Mouse (Mus musculus) lung, postnatal 4 days (tissue): ENCODE data around the gene Aldh1l1.

ENCODE experiments used
- DNase-seq, 2 experiments: peaks; one replicate each; pipeline ENCODE4 v3.0.0; 2021

Gene Aldh1l1

DNA sequence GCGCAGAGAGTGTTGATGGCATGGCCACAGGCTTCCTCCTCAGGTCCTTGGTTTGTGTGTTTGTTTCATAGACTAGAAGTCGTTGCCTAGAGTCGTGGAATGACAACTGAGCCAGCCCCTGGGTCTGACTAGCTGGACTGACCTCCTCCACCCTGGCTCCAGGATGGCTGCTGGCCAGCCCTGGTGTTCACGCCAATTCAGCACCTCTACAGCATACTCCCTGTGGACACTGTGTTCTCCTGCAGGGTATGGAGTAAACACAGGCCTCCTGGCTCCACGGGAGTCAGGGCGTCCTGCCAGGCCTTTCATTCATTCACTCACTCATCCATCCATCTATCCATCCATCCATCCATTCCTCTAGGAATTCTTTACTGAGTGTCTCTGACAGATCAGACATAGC lies 22.9 kb downstream of the Aldh1l1 start:
- peak; percentile 66 to 87 for DNase-seq

DNA sequence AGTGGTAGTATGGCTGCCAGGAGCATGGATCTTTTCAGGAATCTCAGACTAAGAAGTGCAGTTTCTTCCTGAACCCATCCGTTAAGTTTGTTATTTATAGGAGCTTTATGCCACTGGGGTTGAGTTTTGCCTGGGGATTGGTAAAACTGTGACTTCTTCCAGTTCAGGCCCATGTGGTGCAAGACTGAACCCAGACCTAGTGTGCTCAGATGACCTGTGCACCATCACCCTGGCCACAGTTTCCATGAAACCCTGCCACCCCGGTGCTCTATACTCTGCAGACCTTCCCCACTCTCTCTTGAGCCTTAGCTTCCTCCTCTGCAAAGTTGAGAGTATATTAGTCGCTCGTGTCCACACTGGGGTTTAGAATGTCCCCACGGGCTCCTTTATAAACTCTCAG lies 26.2 kb downstream of the Aldh1l1 start:
- no peak for DNase-seq

- no peak for DNase-seq
Observed at GRCm38 (mm10) chr6:90513074-90513856, 27.0 kb downstream of the Aldh1l1 start.

GRCm38 (mm10) chr6:90514369-90514768 lies 28.1 kb downstream of the Aldh1l1 start:
- peak; percentile 30 to 62 for DNase-seq

- peak; percentile 83 to 87 for DNase-seq
Observed at GRCm38 (mm10) chr6:90514883-90515405, 28.7 kb downstream of the Aldh1l1 start.

DNA sequence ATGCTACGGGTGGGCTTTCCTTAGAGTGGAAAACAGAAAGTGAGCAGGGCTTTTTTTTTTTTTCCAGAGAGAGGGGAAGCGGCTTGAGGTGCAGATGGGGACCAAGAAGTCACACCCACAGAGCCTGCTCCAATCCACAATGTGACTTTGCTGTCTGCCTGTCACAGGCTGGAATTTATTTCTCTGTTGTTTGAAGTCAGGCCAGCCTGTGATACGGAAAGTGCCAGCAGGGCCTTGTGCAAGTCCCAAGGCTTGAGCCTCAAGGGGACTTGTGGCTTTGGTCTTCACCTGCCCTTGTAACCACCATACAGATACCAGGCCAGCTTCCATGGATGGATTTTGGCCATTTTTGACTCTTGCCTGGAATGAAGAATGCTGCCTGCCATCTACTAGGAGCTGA lies 32.7 kb downstream of the Aldh1l1 start:
- no peak for DNase-seq

- no peak for DNase-seq
Observed at GRCm38 (mm10) chr6:90519375-90519774, 33.1 kb downstream of the Aldh1l1 start.

DNA sequence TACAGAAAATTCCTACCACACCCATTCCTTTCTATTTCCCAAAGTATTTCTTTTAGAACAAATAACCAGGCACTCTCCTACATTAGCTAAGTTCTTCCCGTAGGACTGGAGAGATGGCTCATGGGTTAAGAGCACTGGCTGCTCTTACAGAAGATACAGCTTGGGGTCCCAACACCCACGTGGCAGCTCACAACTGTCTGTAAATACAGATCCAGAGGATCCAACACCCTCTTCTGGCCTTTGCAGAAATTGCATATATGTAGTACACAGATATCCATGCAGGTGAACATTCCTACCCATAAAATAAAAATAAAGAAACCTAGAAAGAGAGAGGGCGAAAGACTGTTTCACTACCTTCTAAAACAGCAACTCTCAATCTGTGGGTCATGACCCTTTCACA lies 40.2 kb downstream of the Aldh1l1 start:
- DNase-seq = no peak

DNA sequence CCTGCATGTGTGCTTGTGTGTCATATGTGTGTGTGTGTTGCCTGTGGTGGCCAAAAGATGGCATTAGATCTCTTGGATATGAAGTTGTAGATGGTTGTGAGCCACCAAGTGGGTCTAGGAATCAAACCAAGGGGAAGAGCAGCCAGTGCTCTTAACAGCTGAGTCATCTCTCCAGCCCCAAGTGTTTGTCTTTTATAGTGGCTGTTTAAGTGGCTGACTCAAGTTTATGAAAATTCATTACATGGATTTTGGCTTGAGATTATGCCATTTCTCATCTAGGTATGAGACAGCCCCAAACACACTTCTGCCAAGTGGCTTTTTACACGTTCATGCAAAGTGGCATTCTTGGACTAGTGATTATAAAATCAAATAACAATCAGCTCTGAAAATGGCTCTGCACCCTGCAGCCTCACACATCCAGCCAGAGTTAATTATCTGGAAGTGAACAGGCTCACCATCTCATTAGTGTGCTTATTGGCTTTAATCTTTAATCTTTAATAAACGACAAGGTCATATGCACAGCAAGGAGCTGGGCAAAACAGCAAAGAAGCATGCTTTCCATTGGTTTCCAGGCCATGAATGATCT lies 43.3 kb downstream of the Aldh1l1 start:
- no peak for DNase-seq

DNA sequence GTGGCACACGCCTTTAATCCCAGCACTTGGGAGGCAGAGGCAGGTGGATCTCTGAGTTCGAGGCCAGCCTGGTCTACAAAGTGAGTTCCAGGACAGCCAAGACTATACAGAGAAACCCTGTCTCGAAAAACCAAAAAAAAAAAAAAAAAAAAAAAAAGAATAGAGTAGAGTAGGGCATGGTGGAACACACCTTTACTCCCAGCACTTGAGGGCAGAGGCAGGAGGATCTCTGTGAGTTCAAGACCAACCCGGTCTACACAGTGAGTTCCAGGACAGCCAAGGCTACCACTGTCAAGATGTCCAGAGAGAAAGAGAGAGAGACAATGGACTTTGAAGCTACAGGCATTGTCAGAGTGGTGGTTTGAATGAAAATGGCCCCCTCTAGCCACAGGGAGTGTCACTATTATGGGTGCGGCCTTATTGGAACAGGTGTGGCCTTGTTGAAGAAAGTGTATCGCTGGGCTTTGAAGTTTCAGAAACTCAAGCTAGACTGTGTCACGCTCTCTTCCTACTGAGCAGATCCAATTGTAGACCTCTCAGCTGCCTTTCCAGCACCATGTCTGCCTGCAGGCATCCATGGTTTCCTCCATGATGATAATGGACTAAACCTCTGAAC lies 46.5 kb downstream of the Aldh1l1 start:
- DNase-seq = no peak

GRCm38 (mm10) chr6:90533505-90533904 lies 47.3 kb downstream of the Aldh1l1 start:
- no peak for DNase-seq

GRCm38 (mm10) chr6:90534701-90535475 lies 48.7 kb downstream of the Aldh1l1 start:
- DNase-seq = no peak

DNA sequence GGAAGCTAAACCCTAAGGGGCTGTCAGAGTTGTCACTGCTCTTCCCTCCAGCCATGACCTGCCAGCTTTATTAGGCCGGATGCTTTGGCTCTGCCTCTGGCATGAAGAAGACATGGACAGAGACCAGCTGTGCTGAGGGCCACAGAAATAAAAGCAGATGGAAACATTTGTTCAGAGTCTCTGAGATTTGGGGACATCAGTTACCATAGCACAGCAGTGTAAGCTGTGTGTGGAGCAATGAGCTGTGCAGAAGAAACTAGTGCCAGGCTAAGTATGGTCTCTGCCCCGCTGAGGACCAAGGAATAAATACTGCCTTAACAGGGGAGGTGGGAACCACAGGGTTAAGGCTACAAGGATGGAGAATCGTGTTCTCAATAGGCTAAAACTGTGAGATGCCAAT lies 50.6 kb downstream of the Aldh1l1 start:
- peak in 1 of 2 experiments; percentile 32 for DNase-seq

DNA sequence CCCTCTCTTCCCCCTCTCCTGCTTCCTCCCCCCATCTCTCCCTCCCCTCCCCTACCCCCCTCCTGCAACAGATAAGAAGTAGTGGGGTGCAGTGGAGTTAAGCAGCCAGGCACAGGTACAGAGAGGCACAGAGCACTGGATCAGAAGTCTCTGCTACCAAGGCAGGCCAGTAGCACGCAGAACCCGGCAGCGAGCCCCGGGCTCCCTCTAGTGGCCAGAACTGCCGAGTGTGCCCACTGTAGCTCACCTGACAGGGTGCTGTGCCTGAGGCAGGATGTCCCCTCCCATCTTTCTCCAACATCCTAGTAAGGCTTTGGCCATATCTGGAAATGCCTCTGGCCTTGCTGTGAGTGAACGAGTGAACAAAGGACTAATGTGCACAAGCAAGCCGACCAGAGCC lies 51.7 kb downstream of the Aldh1l1 start:
- peak; percentile 78 to 86 for DNase-seq

DNA sequence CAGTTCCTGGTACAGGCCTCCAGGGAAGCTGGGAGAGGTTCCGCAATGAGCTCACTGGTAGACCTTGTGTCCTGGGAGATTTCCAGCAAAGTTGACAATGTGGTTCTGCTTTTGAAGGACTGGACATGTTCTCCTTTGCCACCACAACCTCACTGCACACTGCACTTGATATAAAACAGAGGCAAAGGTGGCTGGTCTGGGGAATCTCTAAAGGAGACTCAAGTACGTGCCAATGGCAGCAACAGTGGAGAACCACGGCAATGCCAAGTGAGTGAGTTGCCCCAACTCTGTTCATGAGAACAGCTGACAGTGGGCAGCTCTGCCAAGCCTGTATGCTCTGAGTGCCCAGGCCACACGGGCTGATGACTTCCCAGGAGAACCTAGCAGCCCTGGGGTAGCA lies 53.0 kb downstream of the Aldh1l1 start:
- no peak for DNase-seq

DNA sequence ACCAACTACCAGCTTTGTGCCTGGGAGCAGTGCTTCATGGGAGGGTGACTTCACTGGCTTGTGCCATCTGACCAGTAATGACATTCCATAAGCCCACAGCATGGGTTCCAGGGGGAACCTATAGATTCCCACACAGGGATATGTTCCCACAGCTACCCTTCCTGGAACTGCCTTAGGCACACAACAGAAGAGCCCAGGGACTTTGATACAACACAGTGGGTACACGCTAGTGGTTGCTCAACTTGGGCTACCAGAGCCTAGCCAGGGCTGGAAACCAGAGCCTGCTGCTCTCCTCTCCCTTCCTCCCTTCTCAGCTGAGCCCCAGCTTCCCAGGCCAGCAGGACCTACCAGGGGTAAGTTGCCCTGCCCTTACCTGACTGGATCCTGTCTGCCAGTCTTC lies 54.3 kb downstream of the Aldh1l1 start:
- DNase-seq = no peak

DNA sequence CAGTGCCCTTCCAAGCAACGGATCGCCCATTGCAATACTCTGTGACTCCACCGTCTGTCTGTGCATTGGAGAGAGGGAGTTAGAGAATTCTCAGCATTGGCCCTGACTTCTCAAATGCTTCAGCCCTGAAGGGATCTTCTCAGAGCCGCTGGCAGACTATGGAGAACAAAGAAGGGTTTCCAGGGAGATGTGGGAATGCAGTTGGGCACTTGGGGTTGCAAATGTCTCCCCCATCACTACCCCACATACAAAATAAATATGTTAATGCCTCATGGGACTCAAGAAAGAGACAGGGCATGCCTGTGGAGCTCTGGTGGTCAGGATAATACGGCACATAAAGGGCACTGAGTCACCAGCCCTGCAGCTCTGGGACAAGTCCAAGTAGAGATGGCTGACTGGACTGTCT lies 55.1 kb downstream of the Aldh1l1 start:
- DNase-seq = no peak

DNA sequence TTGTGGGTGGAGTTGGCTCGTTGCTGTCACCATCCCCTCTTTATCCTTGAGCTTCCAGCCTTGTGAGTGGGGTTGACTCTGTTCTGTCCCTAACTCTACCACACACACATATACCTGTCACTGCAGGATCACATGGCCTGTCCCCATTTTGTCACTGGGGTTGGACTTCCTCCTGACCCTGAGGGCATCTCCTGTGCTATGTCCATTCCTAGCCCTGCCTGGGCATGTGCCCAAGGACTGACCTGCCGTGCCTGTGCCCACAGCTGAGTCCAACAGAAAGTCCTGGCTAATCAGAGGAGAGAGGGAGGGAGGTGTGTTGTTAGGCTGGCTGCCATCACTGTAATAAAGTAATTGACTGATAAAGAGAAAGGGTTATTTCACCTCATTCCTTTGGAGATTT lies 58.2 kb downstream of the Aldh1l1 start:
- DNase-seq = no peak

GRCm38 (mm10) chr6:90546274-90546673 lies 60.0 kb downstream of the Aldh1l1 start:
- DNase-seq = no peak

DNA sequence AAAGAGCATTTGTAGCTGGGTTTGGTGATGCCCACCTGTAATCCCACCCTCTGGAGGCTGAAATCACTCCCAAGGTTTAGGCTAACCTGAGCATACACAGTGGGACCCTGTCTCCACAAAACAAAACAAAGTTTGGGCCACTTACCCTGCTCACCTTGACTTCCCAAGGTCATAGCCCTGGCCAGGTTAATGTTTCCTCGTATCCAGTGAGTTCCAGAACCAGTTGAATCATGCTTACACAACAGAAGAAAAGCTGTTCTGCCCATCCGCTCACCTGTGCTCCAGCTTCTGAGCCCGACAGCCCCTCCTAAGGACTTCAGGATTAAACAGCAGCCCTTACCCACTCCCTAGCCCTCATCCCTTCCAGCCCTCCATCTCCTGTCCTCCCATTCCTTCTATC lies 60.8 kb downstream of the Aldh1l1 start:
- no peak for DNase-seq

- DNase-seq = peak; percentile 54 to 59
Observed at GRCm38 (mm10) chr6:90550161-90550912, 64.1 kb downstream of the Aldh1l1 start.

- DNase-seq = no peak
Observed at GRCm38 (mm10) chr6:90551251-90551650, 65.0 kb downstream of the Aldh1l1 start.
